Mouse (Mus musculus) yolk sac, embryonic 10.5 days (tissue): ENCODE results near the gene Polr1c.

Experiments
- DNase-seq: peaks from one replicate; pipeline ENCODE4 v3.0.0-alpha.2; 2017; ENCODE audit warnings: low spot score

The Polr1c gene

GRCm38 (mm10) chr17:46247512-46248188, at the start of gene Polr1c, which contains the start of gene Yipf3:
TSS of gene Polr1c (minus strand) at chr17:46248054.
TSS of gene Yipf3 (plus strand) at chr17:46248080.
- DNase-seq, result peak; percentile 94

- DNase-seq, result no peak
Measured at GRCm38 (mm10) chr17:46297028-46297363, 49.1 kb upstream of the Polr1c start.

GRCm38 (mm10) chr17:46296601-46297000, 48.7 kb upstream of the Polr1c start:
- DNase-seq, result no peak

GRCm38 (mm10) chr17:46287678-46288095, 39.8 kb upstream of the Polr1c start:
- peak; percentile 19 for DNase-seq

GRCm38 (mm10) chr17:46285407-46285806, 37.6 kb upstream of the Polr1c start:
- no peak for DNase-seq

GRCm38 (mm10) chr17:46284653-46285052, 36.8 kb upstream of the Polr1c start:
- no peak for DNase-seq

GRCm38 (mm10) chr17:46283911-46284310, 36.1 kb upstream of the Polr1c start:
- DNase-seq, result no peak

GRCm38 (mm10) chr17:46283140-46283539, 35.3 kb upstream of the Polr1c start:
- DNase-seq, result no peak

GRCm38 (mm10) chr17:46282483-46283123, 34.7 kb upstream of the Polr1c start, which contains the start of gene Tjap1:
TSS of gene Tjap1 (minus strand) at chr17:46283026.
- peak; percentile 95 for DNase-seq

GRCm38 (mm10) chr17:46278011-46278765, 30.3 kb upstream of the Polr1c start:
- DNase-seq, result no peak

- no peak for DNase-seq
Measured at GRCm38 (mm10) chr17:46277586-46277985, 29.7 kb upstream of the Polr1c start.

- no peak for DNase-seq
Measured at GRCm38 (mm10) chr17:46275506-46275905, 27.7 kb upstream of the Polr1c start.

- DNase-seq, result no peak
Measured at GRCm38 (mm10) chr17:46275034-46275433, 27.2 kb upstream of the Polr1c start.

- no peak for DNase-seq
Measured at GRCm38 (mm10) chr17:46274465-46274864, 26.6 kb upstream of the Polr1c start.

GRCm38 (mm10) chr17:46273803-46274236, 26.0 kb upstream of the Polr1c start:
- DNase-seq, result no peak

- no peak for DNase-seq
Measured at GRCm38 (mm10) chr17:46272675-46273074, 24.8 kb upstream of the Polr1c start.

- no peak for DNase-seq
Measured at GRCm38 (mm10) chr17:46272058-46272457, 24.2 kb upstream of the Polr1c start.

GRCm38 (mm10) chr17:46269771-46270534, 22.1 kb upstream of the Polr1c start:
- DNase-seq, result no peak

- peak; percentile 53 for DNase-seq
Measured at GRCm38 (mm10) chr17:46268026-46268720, 20.3 kb upstream of the Polr1c start.

GRCm38 (mm10) chr17:46267511-46267910, 19.7 kb upstream of the Polr1c start:
- no peak for DNase-seq

GRCm38 (mm10) chr17:46266986-46267385, 19.1 kb upstream of the Polr1c start:
- DNase-seq, result peak; percentile 63
